Mouse (Mus musculus): ENCODE measurements around the gene Dcst1. TPM values are rescaled to one million over a fixed set of nuclear protein-coding genes. Genes with fewer than 3 reads are reported as not detected.

The Dcst1 gene
- polyA plus RNA-seq, 1 experiment: 3.1 TPM

GRCm38 (mm10) chr3:89337721-89338578 lies 27.1 kb downstream of the Dcst1 start, which contains the start of gene Efna4:
Efna4 (minus strand) TSS chr3:89338028.
- no peak for DNase-seq (ENCODE audit: low read depth, low spot score)
- WGBS: 1% methylated on average over 44 of the region's 44 CpGs

- DNase-seq (ENCODE audit: low read depth, low spot score): no peak
- WGBS: 1% methylated on average over 21 of the region's 21 CpGs
Observed at GRCm38 (mm10) chr3:89337062-89337720, 27.9 kb downstream of the Dcst1 start.

GRCm38 (mm10) chr3:89336529-89336928 lies 28.5 kb downstream of the Dcst1 start:
- no peak for DNase-seq (ENCODE audit: low read depth, low spot score)
- 19% methylated on average over 6 of the region's 6 CpGs for WGBS

GRCm38 (mm10) chr3:89333053-89333452 lies 32.0 kb downstream of the Dcst1 start:
- 34% methylated on average over 11 of the region's 11 CpGs for WGBS
- no peak for DNase-seq (ENCODE audit: low read depth, low spot score)

- WGBS: 25% methylated on average over 12 of the region's 12 CpGs
Observed at GRCm38 (mm10) chr3:89332476-89332875, 32.6 kb downstream of the Dcst1 start.

GRCm38 (mm10) chr3:89332013-89332412 lies 33.0 kb downstream of the Dcst1 start:
- WGBS: 44% methylated on average over 10 of the region's 10 CpGs
- DNase-seq (ENCODE audit: low read depth, low spot score): no peak

More at GRCm38 (mm10) chr3:89332476-89332875, 32.6 kb downstream of the Dcst1 start:
- DNase-seq (ENCODE audit: low read depth, low spot score): no peak

GRCm38 (mm10) chr3:89331561-89331960 lies 33.5 kb downstream of the Dcst1 start:
- no peak for DNase-seq (ENCODE audit: low read depth, low spot score)
- WGBS: 39% methylated on average over 13 of the region's 13 CpGs

GRCm38 (mm10) chr3:89330948-89331347 lies 34.1 kb downstream of the Dcst1 start:
- 26% methylated on average over 10 of the region's 10 CpGs for WGBS
- DNase-seq (ENCODE audit: low read depth, low spot score): no peak

- DNase-seq (ENCODE audit: low read depth, low spot score): no peak
- 77% methylated on average over 3 of the region's 3 CpGs for WGBS
Observed at GRCm38 (mm10) chr3:89330346-89330745, 34.7 kb downstream of the Dcst1 start.

GRCm38 (mm10) chr3:89328623-89329022 lies 36.4 kb downstream of the Dcst1 start:
- 15% methylated on average over 4 of the region's 4 CpGs for WGBS
- DNase-seq (ENCODE audit: low read depth, low spot score): no peak

GRCm38 (mm10) chr3:89327371-89327870 lies 37.6 kb downstream of the Dcst1 start:
- no peak for DNase-seq (ENCODE audit: low read depth, low spot score)

GRCm38 (mm10) chr3:89325882-89326281 lies 39.2 kb downstream of the Dcst1 start:
- no peak for DNase-seq (ENCODE audit: low read depth, low spot score)
- 98% methylated on average over 8 of the region's 8 CpGs for WGBS

More at GRCm38 (mm10) chr3:89327371-89327870, 37.6 kb downstream of the Dcst1 start:
- 32% methylated on average over 9 of the region's 9 CpGs for WGBS

GRCm38 (mm10) chr3:89322514-89323165 lies 42.4 kb downstream of the Dcst1 start, which contains the start of gene Efna3:
Efna3 (minus strand) TSS chr3:89322965.
- WGBS: under 1% methylated on average over 50 of the region's 53 CpGs
- DNase-seq (ENCODE audit: low read depth, low spot score): no peak

GRCm38 (mm10) chr3:89322131-89322500 lies 42.9 kb downstream of the Dcst1 start:
- no peak for DNase-seq (ENCODE audit: low read depth, low spot score)
- WGBS: 3% methylated on average over 14 of the region's 14 CpGs

GRCm38 (mm10) chr3:89321183-89322130 lies 43.6 kb downstream of the Dcst1 start:
- WGBS: 1% methylated on average over 66 of the region's 66 CpGs
- no peak for DNase-seq (ENCODE audit: low read depth, low spot score)

- WGBS: under 1% methylated on average over 41 of the region's 41 CpGs
- DNase-seq (ENCODE audit: low read depth, low spot score): no peak
Observed at GRCm38 (mm10) chr3:89320581-89321182, 44.4 kb downstream of the Dcst1 start.

- WGBS: 4% methylated on average over 56 of the region's 58 CpGs
- no peak for DNase-seq (ENCODE audit: low read depth, low spot score)
Observed at GRCm38 (mm10) chr3:89319591-89320350, 45.3 kb downstream of the Dcst1 start.

Measured in large intestine, adult 2 months (tissue).